Mouse (Mus musculus) left cerebral cortex, adult 8-10 months (tissue): Measurements from ENCODE around the gene Dock2. TPM values are rescaled to one million over a fixed set of nuclear protein-coding genes. Genes with fewer than 3 reads are reported as not detected.

Source experiments
- DNase-seq, 2 experiments: peaks; one replicate each; pipeline ENCODE4 v3.0.0; 2022; ENCODE audit warnings: low spot score in 2 of 2
- total RNA-seq, 4 experiments: library from RNA; stranded (reverse); gene quantifications; 2 replicates each; pipeline ENCODE4 v1.2.4; 2022

The Dock2 gene
- total RNA-seq, 4 experiments from 2014 or later, result 3.3 to 8.6 (median 5.4) TPM

DNA sequence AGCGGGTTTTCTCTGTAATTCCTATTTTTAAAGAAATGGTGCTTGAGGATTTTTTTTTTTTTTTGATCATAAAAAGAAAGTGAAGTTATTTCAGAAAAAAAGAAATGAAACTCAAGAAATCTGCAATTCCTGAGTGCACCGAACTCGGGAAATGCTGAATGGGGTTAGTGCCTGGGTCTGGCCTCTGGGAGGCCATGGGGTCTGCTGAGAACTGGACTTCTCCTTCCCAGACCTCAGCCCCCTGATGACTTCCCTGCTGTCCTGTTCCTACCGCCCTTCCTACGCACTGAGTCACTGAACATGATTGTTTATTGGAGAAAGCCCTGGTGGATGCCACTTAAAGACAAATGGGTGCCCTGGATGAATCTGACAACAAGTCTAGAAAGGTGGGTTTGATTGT lies 356.5 kb downstream of the Dock2 start:
- DNase-seq, result no peak

DNA sequence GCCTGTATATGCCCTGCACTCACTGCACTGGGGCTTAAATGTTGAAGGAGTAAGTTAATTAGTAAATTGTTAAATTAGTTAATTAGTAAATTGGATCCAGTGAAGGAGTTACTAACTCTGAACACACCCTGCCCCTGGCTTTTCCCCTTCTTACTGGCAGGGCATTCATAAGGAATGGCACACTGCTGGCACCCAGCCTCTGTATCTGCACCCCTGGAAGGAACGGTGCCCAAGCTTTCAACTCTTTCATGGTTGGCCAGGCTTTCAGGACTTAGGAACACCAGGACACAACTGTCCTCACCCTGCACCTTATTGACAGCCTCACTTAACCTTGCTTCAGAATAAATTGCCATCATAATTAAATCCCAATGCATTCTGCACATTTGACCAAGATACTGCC lies 359.1 kb downstream of the Dock2 start:
- no peak for DNase-seq

DNA sequence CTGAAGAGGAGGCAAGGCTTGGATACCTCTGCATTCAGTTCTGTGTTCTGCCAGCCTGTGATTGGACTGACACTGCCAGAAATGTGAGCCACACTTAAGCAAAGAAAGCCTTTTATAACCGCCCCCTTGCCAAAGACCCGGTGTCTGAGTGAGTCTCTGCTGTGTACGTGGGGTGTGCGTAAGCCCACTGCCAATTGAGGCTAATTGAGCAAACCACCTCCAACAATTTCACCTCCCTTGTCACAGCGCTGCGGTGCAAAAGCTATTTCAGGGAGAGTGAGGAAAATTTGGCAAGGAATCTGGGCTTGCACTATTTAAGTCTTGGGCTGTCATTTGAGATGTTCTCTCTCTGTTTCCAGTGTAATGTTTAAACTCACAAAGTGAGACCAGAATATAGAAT lies 362.6 kb downstream of the Dock2 start:
- DNase-seq, result peak; percentile 22 to 78

DNA sequence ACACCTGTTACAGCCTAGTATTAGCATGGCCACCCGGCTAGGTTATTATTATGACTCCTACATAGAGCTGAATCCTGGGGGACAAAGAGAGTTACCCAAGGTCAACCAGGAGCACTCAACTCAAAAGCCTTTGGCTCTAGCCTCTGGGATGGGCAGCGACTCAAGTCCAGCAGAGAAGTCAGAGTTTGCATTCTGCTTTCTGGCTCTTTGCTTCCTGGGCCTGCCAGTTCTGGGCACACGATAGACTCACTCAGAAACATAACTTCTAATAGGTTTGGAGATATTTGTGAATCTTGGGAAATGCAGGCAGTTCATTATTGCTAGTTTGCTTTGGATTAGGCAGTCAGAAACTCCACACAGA lies 367.1 kb downstream of the Dock2 start:
- no peak for DNase-seq

DNA sequence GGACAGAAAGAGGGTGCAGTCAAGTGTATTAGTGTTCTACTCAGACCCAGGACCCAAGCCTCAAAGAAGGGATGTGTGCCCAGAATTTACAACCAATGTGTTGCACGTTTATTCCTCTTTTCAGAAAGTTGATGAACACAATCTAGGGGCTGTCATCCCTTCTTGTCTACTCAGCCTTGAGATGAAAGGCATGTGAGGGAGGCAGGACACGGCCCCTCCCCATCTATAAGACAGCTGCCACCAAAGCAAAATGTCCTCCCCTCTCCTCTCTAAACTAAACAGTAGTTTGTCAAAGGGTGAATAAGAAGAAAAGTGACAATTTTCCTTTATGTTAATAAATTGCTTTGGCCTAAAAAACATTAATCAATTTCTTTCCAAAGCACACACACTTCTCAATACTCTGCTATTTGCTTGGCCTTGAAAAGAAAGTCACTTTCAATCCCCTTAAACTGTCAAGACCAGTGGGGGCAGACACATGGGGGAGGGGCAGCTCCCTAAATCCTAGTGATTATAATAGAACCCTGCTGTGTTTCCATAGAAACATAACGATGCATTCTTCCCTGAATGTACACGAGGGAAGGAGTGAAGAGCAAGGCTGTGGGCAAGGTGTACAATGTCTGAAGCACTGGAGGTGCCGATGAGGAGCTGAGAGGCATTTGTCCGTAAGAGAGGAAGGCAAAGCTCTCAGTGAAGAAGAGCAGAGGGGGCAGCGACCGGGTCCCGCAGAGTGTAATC lies 367.6 kb downstream of the Dock2 start:
- DNase-seq, result no peak

DNA sequence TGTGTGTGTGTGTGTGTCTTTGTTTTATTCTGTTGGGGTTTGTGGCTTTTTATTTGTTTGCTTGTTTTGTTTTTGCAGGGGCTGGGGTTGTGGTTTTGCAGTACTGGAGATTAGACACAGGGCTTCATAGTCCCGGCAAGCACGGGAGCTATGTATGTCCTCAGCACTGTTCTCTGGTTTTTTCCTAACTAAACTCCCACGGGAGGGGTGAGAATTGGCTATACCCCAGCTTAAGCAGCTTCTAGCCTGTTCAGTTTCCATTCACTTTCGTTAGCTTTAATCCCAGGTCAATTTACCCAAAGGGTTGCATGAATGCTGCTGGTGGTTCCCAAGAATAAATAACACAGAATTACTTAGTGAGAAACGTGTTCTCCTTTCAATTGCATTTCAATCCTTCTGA lies 376.8 kb downstream of the Dock2 start:
- DNase-seq, result no peak

DNA sequence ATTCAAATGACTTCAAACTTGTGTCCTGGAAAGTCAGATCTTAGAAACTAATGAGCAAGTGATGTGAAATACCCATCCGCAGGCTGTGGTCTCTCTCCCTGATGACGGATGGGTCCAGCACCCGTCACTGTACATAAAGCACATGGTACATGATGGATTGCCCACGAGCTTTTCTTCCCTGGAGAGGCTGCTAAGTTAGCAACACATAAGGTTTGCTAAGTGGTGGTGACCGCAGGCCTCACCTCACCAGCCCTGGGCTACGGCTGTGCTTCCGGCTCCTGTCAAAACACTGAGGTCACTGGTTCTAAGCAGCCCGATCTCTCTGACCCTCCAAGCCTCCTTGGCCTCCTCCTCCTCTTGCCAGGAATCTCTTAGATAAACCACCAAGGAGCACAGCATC lies 377.4 kb downstream of the Dock2 start:
- no peak for DNase-seq

DNA sequence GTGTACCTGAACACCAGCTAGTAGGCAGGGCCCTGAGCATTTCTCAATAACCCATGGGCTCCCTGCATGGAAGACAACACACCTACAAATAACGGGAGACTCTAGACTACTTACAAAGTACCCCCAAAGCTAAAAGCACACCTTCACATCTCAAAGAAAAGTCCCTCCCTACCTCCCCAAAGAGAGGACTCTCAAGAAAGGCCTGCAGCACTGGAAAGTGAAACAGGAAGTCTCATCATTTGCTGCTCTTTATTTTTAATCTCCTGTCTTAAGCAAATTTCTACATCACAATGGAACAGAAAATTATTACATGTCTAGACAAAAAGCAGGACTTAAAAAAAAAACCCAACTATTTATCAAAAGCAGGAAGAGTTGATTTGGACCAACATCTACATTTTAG lies 378.4 kb downstream of the Dock2 start:
- no peak for DNase-seq

DNA sequence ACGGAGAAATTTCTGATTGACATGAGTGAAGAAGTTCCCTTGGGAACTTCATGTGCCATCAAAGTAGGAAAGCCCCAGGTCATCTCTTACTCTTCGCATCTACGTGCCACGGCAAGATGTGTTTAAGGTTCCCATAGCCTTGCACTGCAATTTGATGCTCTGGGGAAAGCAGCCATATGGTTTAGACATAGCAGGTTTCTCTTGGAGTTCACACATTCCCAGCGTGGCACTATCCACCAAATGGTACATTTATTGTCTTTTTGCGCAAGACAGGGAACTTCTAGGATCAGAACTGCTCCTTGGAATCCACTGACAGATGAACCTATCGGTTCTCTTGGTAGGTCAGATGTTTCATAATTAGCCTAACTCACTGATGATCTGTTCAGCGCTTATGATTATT lies 382.3 kb downstream of the Dock2 start:
- DNase-seq, result no peak

DNA sequence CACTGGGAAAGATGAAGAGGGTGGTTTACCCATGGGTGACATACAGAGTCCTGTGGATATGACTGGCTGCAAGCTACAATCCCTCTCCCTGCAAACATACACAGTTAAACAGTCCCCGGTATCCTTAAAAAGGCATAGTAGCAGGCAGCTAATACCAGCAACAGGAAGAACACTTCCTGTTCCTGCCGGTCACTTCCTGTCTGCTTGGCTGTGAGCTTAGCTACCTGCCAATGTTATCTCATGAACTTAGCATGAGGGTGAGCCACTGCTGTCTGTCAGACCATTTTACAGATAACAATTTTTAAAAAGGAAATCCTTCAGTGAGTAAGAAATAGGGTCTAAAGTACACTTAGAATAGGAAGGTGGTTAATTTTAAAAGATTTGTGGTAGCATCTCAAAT lies 385.1 kb downstream of the Dock2 start:
- DNase-seq, result no peak

DNA sequence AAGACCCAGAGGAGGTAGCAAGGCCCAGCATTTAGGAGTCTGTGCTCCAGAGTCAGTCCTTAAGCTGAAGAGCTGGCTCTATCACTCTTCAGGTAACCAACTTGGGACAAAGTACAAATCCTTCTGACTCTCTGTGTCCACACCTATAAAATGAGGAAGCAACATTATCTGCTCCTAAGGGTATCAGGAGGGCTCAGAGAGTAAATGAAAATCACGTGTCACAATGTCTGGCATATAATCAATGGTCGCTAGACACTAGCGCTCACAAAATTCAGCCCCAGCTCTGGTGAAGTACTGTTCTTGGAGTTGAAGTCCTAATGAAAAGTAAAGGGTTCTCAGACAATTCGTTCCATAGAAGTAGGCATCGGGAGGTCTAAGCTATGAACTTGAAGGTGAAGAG lies 386.0 kb downstream of the Dock2 start:
- no peak for DNase-seq

DNA sequence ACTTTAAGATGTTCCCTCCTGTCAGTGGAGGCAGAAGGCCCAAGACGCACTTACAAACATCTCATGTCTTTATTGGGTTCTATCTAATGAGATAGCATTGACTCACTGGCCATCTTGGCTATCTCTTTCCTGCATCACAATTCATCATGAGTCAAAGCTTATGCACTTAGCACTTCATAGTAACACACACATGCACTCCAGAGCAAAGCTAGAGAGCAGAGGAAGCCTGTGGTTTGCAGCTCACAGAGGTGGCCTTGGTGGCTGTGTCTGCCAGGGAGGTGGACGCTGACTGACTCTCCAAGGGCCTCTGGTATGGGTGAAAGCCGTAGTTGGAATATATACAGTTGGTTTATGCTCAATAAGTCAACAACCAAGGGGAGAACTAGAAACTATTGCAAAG lies 387.9 kb downstream of the Dock2 start:
- DNase-seq, result no peak

DNA sequence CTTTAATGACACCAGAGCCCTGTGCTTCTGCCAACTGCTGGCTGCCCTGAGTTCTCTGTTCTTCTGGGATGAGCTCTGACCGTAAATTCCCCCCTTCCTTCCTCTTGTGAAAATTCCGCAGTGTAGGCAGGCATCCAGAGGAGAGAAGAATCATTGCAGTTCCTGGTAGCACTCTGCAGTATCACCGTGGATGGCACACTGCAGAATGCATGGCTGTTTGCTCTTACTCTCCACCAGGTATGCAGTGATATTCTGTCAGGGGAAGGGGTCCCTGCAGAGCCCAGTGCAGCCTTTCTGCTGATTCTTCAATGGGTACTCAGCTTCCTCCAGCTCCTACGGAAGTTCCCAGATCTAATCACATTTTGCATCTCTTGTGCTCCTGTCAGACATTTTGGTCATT lies 391.6 kb downstream of the Dock2 start:
- no peak for DNase-seq

DNA sequence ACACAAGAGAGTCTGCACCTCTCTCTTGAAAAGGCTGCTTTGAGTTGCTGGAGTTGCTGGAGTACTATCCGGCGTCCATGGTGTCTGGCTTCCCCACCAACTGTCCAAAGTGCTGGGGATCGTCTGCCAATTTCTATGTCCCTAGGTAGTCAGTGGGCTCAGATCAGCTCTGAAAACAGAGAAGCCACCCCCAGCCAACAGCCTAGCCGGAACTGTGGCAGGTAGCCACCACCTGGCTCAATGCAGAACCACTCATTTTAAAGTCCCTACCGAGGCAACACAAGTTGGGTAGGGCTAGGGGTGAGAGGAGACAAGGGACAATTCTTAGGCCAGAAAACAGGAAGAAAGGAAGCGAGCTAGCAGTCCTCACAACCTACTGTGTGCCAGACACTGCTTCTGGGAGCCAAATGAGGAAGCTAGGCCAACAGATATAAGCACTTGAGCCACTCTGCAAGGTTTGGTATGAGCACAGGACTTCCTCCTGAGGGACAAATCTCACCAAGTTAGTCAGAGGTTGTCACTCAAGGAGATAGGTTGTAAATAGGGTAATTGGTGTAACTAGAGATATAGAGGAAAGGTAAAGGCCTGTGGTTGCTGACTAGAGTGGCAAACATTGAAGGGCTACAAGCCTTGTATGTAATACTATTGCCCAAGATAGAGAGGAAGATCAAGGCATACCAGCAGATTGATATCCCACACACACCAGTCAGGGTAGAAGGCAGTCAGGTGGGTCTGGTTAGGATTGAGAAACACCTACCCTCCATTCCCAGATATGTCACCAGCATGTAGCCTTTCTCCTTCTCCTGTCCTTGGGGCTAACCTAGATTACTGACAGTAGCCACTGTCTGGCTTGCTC lies 394.2 kb downstream of the Dock2 start:
- DNase-seq, result no peak

DNA sequence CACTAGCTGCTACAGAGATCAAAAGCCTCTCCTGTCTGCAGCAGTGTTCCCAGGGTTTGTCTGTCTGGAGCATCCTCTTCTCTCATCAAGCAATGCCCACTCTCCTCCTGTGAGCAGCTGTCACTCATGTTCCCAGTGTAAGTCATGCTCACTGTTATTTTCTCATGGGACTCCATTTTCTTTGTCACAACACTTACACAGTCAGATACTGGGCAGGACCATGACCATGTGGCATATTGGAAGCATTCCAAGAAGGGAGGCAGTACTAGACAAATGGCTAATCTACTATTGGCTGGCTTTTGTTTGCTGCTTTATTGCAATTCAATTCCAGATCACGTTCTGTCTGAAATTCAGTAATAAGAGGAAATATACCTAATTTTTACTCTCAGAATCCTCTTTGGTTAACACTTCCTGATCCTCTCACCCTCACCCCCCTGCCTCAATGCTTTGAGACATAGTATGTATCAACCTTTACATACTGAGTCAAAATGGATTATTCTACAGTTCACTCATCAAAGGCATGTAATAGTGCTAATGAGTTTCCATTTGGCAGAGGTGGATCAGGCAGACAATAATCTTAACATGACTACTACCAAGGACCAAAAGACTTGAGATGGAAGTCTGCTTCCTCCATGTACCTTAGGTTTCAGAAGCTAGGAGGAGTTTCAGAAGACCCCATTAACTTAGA lies 398.5 kb downstream of the Dock2 start:
- DNase-seq, result no peak

DNA sequence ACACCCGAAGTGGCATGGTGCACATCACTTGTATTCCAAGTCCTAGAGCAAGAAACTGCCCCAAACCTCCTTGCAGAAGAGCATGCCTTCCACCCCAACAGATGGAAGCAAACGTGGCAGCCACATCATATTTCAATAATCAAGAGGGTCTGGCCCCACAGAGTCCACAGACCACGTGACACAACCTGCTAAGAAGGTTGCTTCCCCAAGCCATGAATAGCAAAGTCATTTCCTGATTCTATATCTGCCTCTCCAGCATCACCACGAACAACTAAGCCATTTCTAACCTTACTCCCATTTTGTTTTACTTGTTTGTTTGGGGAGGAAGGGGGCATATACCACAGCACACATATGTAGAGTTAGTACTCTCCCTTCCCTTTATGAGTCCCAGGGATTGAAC lies 399.5 kb downstream of the Dock2 start:
- DNase-seq, result no peak

DNA sequence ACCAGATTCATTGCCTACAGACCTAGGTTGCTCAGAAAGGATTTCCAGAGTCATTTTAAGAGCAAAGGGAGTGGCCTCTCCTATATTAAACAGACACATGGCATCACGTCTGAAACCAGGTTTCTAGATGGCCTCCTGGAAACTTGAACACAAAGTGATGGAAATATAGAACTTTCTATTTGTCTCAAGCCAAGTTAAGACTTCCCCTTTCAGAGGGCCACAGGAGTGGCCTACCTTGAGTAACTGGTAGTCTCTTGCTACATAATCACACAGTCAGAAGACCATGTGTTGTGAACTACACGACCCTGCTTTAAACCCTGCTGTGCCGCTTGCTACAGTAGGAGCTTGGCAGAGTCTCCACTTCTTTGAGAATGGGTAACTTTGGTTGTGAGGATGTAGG lies 400.2 kb downstream of the Dock2 start:
- DNase-seq, result no peak

DNA sequence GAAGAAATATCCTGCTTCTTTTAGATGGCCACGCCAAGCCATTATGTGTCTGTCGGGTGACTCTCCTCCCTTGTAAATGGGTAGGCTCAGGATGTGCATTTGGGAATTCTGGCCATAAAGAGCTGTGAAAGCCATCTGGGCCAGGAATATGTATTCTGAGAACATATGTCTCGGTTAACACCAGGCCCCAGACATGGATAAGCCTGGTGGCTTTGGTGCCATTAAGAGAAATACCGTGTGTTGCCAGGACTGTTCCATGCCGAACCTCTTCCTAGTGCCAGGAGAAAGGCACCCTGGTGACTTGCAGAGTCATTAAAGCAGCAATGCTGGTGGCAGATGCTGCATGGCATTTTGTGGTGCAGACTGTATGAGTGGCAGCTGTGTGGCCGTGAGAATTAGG lies 406.0 kb downstream of the Dock2 start:
- DNase-seq, result no peak

DNA sequence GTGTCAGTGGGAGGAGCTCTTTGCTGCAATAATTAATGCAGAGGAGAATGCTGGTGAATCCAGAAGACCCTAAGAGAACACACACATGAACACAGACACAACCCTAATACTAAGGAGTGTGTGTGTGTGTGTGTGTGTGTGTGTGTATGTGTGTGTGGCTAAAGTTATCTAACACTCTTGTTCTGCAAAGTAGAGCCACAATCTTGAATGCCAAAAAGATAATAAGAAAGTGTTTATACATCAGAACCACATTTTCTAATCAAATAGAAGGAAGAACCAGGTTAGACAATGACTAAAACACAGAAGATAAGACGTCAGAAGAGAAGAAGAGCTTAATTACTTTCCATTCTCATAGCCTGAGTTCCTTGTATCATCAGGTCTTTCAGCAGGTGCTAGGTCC lies 408.1 kb downstream of the Dock2 start:
- no peak for DNase-seq

DNA sequence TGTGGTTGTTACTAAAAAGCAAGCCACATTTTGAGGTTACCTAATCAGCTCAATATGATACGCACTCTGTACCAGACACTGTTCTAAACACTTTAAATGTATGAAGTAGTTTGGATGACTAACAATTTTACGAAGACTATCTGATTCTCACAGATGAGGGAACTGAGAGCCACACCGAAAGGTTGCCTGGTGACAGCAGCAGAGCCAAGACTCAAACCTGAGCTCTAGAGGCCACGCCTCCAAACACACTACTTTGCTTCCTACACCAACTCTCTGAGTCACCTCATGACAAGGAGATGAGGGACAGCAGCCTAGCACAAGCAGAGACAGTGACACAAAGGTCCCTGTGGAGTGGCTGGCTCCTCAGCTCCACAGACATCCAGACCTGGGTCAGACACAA lies 411.5 kb downstream of the Dock2 start:
- no peak for DNase-seq

DNA sequence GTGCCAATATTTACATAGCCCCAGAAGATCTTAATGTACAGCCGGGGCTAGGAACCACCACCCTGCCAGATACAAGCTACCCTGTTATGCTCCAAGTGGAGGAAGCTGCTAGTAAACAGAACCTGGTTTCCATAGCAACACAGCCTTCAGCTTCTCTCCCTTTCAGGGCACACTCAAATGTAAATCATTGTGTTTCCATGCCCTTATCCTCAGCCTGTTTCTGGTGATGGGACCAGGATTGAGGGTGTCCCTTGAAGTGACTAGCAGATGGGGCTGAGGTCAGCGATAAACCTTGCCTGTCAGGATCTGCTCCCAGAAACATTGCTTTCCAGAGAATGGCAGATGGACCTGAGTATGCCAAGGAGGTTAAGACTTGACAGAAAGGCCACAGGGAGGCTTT lies 427.6 kb downstream of the Dock2 start:
- DNase-seq, result no peak

DNA sequence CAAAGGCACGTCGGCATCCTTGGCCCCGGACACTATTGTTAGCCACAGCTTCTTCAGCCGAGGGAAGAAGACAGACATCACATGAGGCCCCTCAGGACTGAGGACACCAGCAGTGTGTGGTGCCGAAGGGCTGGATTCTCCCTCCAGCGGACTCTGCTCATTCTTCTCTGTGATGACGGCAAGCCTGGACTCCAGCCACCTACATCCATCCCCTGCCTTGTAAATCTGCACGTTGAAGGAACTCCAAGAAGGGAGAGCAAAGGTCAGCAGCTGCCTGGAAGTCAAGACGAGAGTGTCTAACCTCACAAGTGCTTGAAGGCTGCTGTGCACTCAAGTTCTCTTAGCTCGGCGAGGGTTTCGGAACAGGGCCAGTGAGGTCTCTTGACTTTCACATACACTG lies 428.3 kb downstream of the Dock2 start:
- DNase-seq, result no peak
